Mouse (Mus musculus) MEL (cell line): ENCODE measurements around the gene Otud1. TPM values are rescaled to one million over a fixed set of nuclear protein-coding genes. Genes with fewer than 3 reads are reported as not detected.

Experiments
- DNase-seq: peaks from one replicate; pipeline ENCODE4 v3.0.0; 2011; ENCODE audit warnings: low read depth, low spot score
- H3K27ac ChIP-seq: 2 replicates; pipeline ENCODE4 v1.5.1; 2012; ENCODE audit warnings: low read depth, mild to moderate bottlenecking, control low read depth, low read length, moderate library complexity; ENCODE audit not compliant: control insufficient read depth
- H3K27me3 ChIP-seq, 2 experiments: fragments of 150-350 bp in 1 of 2; sonication (generic) in 1 of 2; 2 replicates each; pipeline ENCODE4 v1.6.1; 2012; ENCODE audit warnings: low read length in 2 of 2, mild to moderate bottlenecking in 2 of 2, improper control_type of control experiment in 1 of 2, moderate library complexity in 1 of 2; ENCODE audit not compliant: insufficient read depth in 2 of 2, control insufficient read depth in 1 of 2
- H3K36me3 ChIP-seq, 2 experiments: 2 replicates each; pipeline ENCODE4 v1.6.1; 2012 to 2014; ENCODE audit warnings: low read length in 2 of 2, improper control_type of control experiment in 1 of 2, inconsistent platforms in 1 of 2, mild to moderate bottlenecking in 1 of 2; ENCODE audit not compliant: insufficient read depth in 2 of 2, control insufficient read depth in 1 of 2
- H3K4me1 ChIP-seq, 2 experiments: fragments of 150-350 bp in 1 of 2; sonication (generic) in 1 of 2; 2 replicates each; pipeline ENCODE4 v1.6.1; 2012; ENCODE audit warnings: low read length in 2 of 2, improper control_type of control experiment in 1 of 2, mild to moderate bottlenecking in 1 of 2; ENCODE audit not compliant: insufficient read depth in 2 of 2, control insufficient read depth in 1 of 2
- H3K4me3 ChIP-seq, 2 experiments: fragments of 150-350 bp in 1 of 2; sonication (generic) in 1 of 2; 2 replicates each; pipeline ENCODE4 v1.5.1; 2012; ENCODE audit warnings: low read depth in 2 of 2, low read length in 2 of 2, mild to moderate bottlenecking in 2 of 2, moderate library complexity in 2 of 2, control low read depth in 1 of 2, improper control_type of control experiment in 1 of 2; ENCODE audit not compliant: control insufficient read depth in 1 of 2, insufficient read depth in 1 of 2
- H3K79me2 ChIP-seq: 2 replicates; pipeline ENCODE4 v1.6.1; 2012; ENCODE audit warnings: mild to moderate bottlenecking, low read length, moderate library complexity; ENCODE audit not compliant: control insufficient read depth, poor library complexity, insufficient read depth
- H3K9ac ChIP-seq: 2 replicates; pipeline ENCODE4 v1.6.1; 2012; ENCODE audit warnings: low read depth, mild to moderate bottlenecking, control low read depth, low read length, moderate library complexity; ENCODE audit not compliant: control insufficient read depth, poor library complexity, severe bottlenecking
- H3K9me3 ChIP-seq: fragments of 150-350 bp; sonication (generic); replicated peaks from 2 replicates; pipeline ENCODE4 v1.6.1; 2012; ENCODE audit warnings: mild to moderate bottlenecking, low read length, improper control_type of control experiment, moderate library complexity; ENCODE audit not compliant: insufficient read depth
- BHLHE40 ChIP-seq: IDR thresholded peaks from 2 replicates; pipeline ENCODE4 v1.6.1; 2012; ENCODE audit warnings: low read depth, mild to moderate bottlenecking, inconsistent platforms, low read length, improper control_type of control experiment, borderline replicate concordance
- CHD1 ChIP-seq: IDR thresholded peaks from 2 replicates; pipeline ENCODE4 v1.6.1; 2012; ENCODE audit warnings: low read depth, mild to moderate bottlenecking, inconsistent platforms, low read length, improper control_type of control experiment
- CTCF ChIP-seq, 3 experiments: IDR thresholded peaks in 2 of 3; conservative IDR thresholded peaks in 1 of 3; 2 replicates each; pipeline ENCODE4 v1.5.1; 2011 to 2012; ENCODE audit warnings: low read length in 3 of 3, low read depth in 2 of 3, mild to moderate bottlenecking in 2 of 3, improper control_type of control experiment in 1 of 3, inconsistent platforms in 1 of 3, mixed read lengths in 1 of 3, moderate library complexity in 1 of 3; ENCODE audit not compliant: control insufficient read depth in 1 of 3, insufficient read depth in 1 of 3, poor library complexity in 1 of 3, severe bottlenecking in 1 of 3
- E2F4 ChIP-seq: IDR thresholded peaks from 2 replicates; pipeline ENCODE4 v1.6.1; 2011; ENCODE audit warnings: low read depth, low read length, improper control_type of control experiment, borderline replicate concordance
- ELF1 ChIP-seq: IDR thresholded peaks from 2 replicates; pipeline ENCODE4 v1.6.1; 2014; ENCODE audit warnings: low read depth, mild to moderate bottlenecking, inconsistent platforms, low read length, improper control_type of control experiment, moderate library complexity
- ETS1 ChIP-seq: IDR thresholded peaks from 2 replicates; pipeline ENCODE4 v1.6.1; 2012; ENCODE audit warnings: low read depth, mild to moderate bottlenecking, inconsistent platforms, low read length, improper control_type of control experiment, moderate library complexity
- MAZ ChIP-seq: IDR thresholded peaks from 2 replicates; pipeline ENCODE4 v1.6.1; 2012; ENCODE audit warnings: low read depth, mild to moderate bottlenecking, inconsistent platforms, low read length, improper control_type of control experiment
- MEF2A ChIP-seq: IDR thresholded peaks from 2 replicates; pipeline ENCODE4 v1.6.1; 2014; ENCODE audit warnings: low read depth, mild to moderate bottlenecking, inconsistent platforms, low read length, improper control_type of control experiment; ENCODE audit not compliant: poor library complexity, insufficient replicate concordance, severe bottlenecking; ENCODE audit errors: extremely low read depth
- MYB ChIP-seq: IDR thresholded peaks from 2 replicates; pipeline ENCODE4 v1.6.1; 2011; ENCODE audit warnings: mild to moderate bottlenecking, low read depth, low read length, improper control_type of control experiment
- POLR2A ChIP-seq, 2 experiments: IDR thresholded peaks; 2 replicates each; pipeline ENCODE4 v1.6.1; 2011 to 2012; ENCODE audit warnings: low read length in 2 of 2, mild to moderate bottlenecking in 2 of 2, control low read depth in 1 of 2, improper control_type of control experiment in 1 of 2, low read depth in 1 of 2, moderate library complexity in 1 of 2; ENCODE audit not compliant: control insufficient read depth in 1 of 2, insufficient read depth in 1 of 2, poor library complexity in 1 of 2
- POLR2AphosphoS5 ChIP-seq: IDR thresholded peaks from 2 replicates; pipeline ENCODE4 v1.6.1; 2012; ENCODE audit warnings: low read depth, borderline replicate concordance, mild to moderate bottlenecking, inconsistent platforms, low read length, moderate library complexity, mixed read lengths
- RCOR1 ChIP-seq: IDR thresholded peaks from 2 replicates; pipeline ENCODE4 v1.6.1; 2012; ENCODE audit warnings: low read depth, mild to moderate bottlenecking, inconsistent platforms, low read length, improper control_type of control experiment
- SIN3A ChIP-seq: IDR thresholded peaks from 2 replicates; pipeline ENCODE4 v1.6.1; 2012; ENCODE audit warnings: low read length, improper control_type of control experiment, inconsistent platforms
- SMC3 ChIP-seq: IDR thresholded peaks from 2 replicates; pipeline ENCODE4 v1.6.1; 2011; ENCODE audit warnings: low read depth, low read length, improper control_type of control experiment
- TBP ChIP-seq: IDR thresholded peaks from 2 replicates; pipeline ENCODE4 v1.8.0; 2011; ENCODE audit warnings: low read depth, low read length, improper control_type of control experiment
- USF2 ChIP-seq, 2 experiments: IDR thresholded peaks; 2 replicates each; pipeline ENCODE4 v1.6.1; 2011 to 2012; ENCODE audit warnings: improper control_type of control experiment in 2 of 2, low read length in 2 of 2, borderline replicate concordance in 1 of 2, inconsistent platforms in 1 of 2, low read depth in 1 of 2, mild to moderate bottlenecking in 1 of 2; ENCODE audit not compliant: insufficient read depth in 1 of 2
- ZC3H11A ChIP-seq: IDR thresholded peaks from 2 replicates; pipeline ENCODE4 v1.6.1; 2012; ENCODE audit warnings: low read depth, mild to moderate bottlenecking, inconsistent platforms, low read length, improper control_type of control experiment
- ZKSCAN1 ChIP-seq: IDR thresholded peaks from 2 replicates; pipeline ENCODE4 v1.6.1; 2012; ENCODE audit warnings: low read depth, mild to moderate bottlenecking, inconsistent platforms, low read length, improper control_type of control experiment, moderate library complexity
- ZMIZ1 ChIP-seq: IDR thresholded peaks from 2 replicates; pipeline ENCODE4 v1.6.1; 2012; ENCODE audit warnings: low read depth, mild to moderate bottlenecking, inconsistent platforms, low read length, improper control_type of control experiment, moderate library complexity
- polyA plus RNA-seq, 2 experiments: library from polyadenylated mRNA; stranded (reverse) in 1 of 2; unstranded in 1 of 2; fragments of >175 nt in 1 of 2; fragments of >200 nt in 1 of 2; gene quantifications; 2 replicates each; pipeline versions ENCODE4 v1.2.1 to v1.2.4; 2012; ENCODE audit warnings: low replicate concordance in 2 of 2, low read depth in 1 of 2; ENCODE audit not compliant: insufficient read length in 2 of 2, insufficient read depth in 1 of 2, missing spikeins in 1 of 2
- total RNA-seq: library from RNA; depleted of rRNA; stranded (reverse); fragments of 300-350 nt; gene quantifications from 2 replicates; pipeline ENCODE4 v1.2.3, GENCODE M21; 2012

Otud1 gene
- total and polyA plus RNA-seq, 3 experiments = 0.27 to 0.45 TPM; not detected in 1

GRCm38 (mm10) chr2:19630544-19630943, 27.0 kb upstream of the Otud1 start:
- Histone ChIP-seq H3K9me3 (no peaks in the 10 kb centered on the region), H3K4me1 (no peaks in the 10 kb centered on the region), H3K4me3 (no peak overlapping the region), H3K27me3 (no peaks in the 10 kb centered on the region), H3K27ac (no peak overlapping the region), H3K79me2 (no peaks in the 10 kb centered on the region), H3K9ac (no peak overlapping the region), H3K36me3 (no peaks in the 10 kb centered on the region)
- no peak for DNase-seq
- TF ChIP-seq CTCF (IDR thresholded peaks at IDR 0.05 in 2 of 3, conservative IDR thresholded peaks at IDR 0.05 in 1 of 3; ENCODE audit: control insufficient read depth in 1 of 3, insufficient read depth in 1 of 3, low read depth in 2 of 3, low read length in 3 of 3, poor library complexity in 1 of 3, severe bottlenecking in 1 of 3) = no peak
- no peak for TF ChIP-seq RCOR1
- no peak for TF ChIP-seq ELF1
- TF ChIP-seq POLR2AphosphoS5 = no peak
- TF ChIP-seq TBP = no peak
- no peak for TF ChIP-seq BHLHE40
- no peak for TF ChIP-seq SMC3
- no peak for TF ChIP-seq MYB
- no peak for TF ChIP-seq ZC3H11A
- no peak for TF ChIP-seq USF2 (IDR thresholded peaks at IDR 0.05; ENCODE audit: borderline replicate concordance in 1 of 2, insufficient read depth in 1 of 2, low read depth in 1 of 2, low read length in 2 of 2)
- no peak for TF ChIP-seq SIN3A
- no peak for TF ChIP-seq MAZ
- no peak for TF ChIP-seq ETS1

- Histone ChIP-seq H3K27ac (no peak overlapping the region), H3K36me3 (no peaks in the 10 kb centered on the region), H3K4me3 (no peak overlapping the region), H3K27me3 (no peaks in the 10 kb centered on the region), H3K9me3 (no peaks in the 10 kb centered on the region), H3K79me2 (no peaks in the 10 kb centered on the region), H3K9ac (no peak overlapping the region), H3K4me1 (no peaks in the 10 kb centered on the region)
- DNase-seq = no peak
- TF ChIP-seq BHLHE40 (no peak), ZMIZ1 (no peak)
Measured at GRCm38 (mm10) chr2:19633406-19633920, 24.1 kb upstream of the Otud1 start.

GRCm38 (mm10) chr2:19645182-19645581, 12.4 kb upstream of the Otud1 start:
- no peak for DNase-seq
- H3K27me3 ChIP-seq = no peaks in the 10 kb centered on the region
- no peaks in the 10 kb centered on the region for H3K36me3 ChIP-seq
- TF ChIP-seq MEF2A (no peak), ZKSCAN1 (no peak), CHD1 (no peak), POLR2A (IDR thresholded peaks at IDR 0.05; ENCODE audit: control insufficient read depth in 1 of 2, insufficient read depth in 1 of 2, low read depth in 1 of 2, low read length in 2 of 2, poor library complexity in 1 of 2) (no peak), E2F4 (no peak), BHLHE40 (no peak)
- TF ChIP-seq, all 39 proteins: peak for 0
- H3K4me1 ChIP-seq = no peaks in the 10 kb centered on the region
- no peaks in the 10 kb centered on the region for H3K79me2 ChIP-seq
- H3K9ac ChIP-seq = no peak overlapping the region
- no peak overlapping the region for H3K4me3 ChIP-seq
- no peak overlapping the region for H3K27ac ChIP-seq
- H3K9me3 ChIP-seq = no peaks in the 10 kb centered on the region
